Mouse (Mus musculus) megakaryocyte progenitor cell, adult 5-6 weeks (primary cell): ENCODE results near the gene Shb. TPM values are rescaled to one million over a fixed set of nuclear protein-coding genes. Genes with fewer than 3 reads are reported as not detected.

Source experiments
- ATAC-seq: replicated peaks from 2 replicates; pipeline ENCODE4 v1.8.0; 2016; ENCODE audit warnings: mild to moderate bottlenecking, moderate TSS enrichment, inconsistent platforms; ENCODE audit not compliant: poor library complexity
- total RNA-seq, 2 experiments: library from RNA; stranded (forward) in 1 of 2; stranded (reverse) in 1 of 2; fragments of 157-497, 149-512 nt in 1 of 2; fragments of 200-1000 nt in 1 of 2; gene quantifications; 2 replicates each; pipeline versions ENCODE4 v1.2.3 to v1.2.4; 2015 to 2017

The Shb gene
- total RNA-seq, 2 experiments from 2014 or later, result 1.5 to 2.0 TPM

DNA sequence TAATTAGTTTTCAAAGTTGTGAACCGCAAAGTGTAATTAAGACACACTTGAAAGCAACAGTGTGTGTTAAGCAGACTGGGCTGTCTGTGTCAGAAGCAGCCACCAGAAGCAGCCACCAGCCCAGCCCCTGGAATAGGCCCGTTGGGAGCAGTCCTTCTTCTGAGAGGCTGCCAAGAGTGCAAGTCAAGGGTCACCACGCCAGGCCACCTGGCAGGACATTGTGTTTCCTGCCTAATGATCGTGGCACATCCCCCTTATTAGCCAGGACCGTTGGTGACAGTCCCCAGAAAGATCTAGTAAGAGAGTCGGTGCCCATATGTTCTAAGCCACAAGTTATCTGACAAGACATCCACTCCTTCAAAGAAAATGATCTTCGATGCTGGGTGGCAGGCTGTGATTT, 70.6 kb downstream of the Shb start:
- ATAC-seq, result no peak

DNA sequence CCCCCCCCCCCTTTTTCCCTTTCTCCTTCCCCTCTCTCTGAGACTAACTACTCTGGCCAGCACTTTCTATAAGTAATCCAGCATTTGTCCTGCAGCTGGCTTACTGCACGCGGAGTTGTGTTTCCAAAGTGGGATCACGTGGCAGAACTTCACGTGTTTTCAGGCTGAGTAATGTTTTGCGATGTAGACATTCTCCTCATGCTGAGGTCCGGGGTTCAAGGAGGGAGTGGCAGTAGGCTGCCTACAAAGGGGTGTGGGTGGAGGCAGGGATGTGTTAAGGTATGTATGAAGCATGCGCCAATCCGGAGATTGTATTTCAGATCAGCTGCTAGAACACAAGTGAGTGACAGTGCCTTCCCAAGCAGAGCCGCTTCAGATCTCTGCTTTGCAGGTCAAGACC, 72.9 kb downstream of the Shb start:
- no peak for ATAC-seq

DNA sequence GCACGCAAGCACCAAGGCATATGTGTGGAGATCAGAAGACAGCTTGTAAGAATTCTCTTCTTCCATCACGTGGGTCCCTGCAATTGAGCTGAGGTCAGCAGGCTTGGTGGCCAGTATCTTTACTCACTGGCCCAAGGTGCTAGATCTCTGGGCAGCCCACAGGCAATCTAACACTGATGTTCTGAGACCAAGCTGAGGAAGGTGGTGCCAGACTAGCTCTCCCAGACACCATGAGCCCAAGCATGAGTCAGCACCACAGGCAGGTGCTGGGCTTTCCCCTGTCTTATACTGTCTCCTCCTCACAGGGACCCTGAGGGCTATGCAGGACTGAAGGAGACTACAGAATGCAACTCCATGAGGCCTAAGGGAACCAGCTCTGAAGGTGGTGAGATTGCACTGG, 74.7 kb downstream of the Shb start:
- no peak for ATAC-seq

- ATAC-seq, result no peak
Observed at GRCm38 (mm10) chr4:45455001-45455400, 77.3 kb downstream of the Shb start.

DNA sequence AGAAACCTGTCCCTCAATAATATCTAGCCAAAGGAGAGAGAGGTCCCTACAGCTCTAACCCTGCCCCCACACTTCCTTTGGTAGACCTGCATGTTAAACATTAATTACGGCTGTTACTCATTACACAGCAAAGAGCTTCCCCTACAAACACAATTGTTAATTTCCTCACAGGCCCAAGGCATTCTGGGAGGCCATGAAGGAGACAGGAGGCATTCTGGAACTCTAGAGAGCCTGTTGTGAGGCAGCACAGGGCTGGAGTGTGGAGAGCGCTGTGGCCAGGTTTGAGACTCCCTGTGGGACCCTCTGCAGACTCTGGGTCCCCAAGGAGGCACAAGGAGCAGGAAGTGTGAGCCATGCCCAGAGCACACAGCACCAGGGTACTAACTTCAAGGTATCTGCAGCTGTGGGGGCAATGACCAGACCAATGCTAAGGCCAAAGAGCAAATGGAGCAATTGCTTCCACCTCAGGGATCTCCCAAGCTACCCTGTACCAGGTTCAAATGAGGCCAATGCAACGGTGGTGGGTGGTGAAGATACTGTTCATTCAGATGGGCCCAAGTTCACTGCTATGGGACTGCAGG, 78.9 kb downstream of the Shb start:
- ATAC-seq, result no peak

GRCm38 (mm10) chr4:45452569-45453111, 79.6 kb downstream of the Shb start:
- ATAC-seq, result peak; percentile 66

GRCm38 (mm10) chr4:45449012-45449411, 83.3 kb downstream of the Shb start:
- ATAC-seq, result no peak

GRCm38 (mm10) chr4:45448481-45448880, 83.8 kb downstream of the Shb start:
- no peak; the same call in 1 of the 2 replicates for ATAC-seq

- no peak for ATAC-seq
Observed at GRCm38 (mm10) chr4:45447196-45447595, 85.1 kb downstream of the Shb start.

DNA sequence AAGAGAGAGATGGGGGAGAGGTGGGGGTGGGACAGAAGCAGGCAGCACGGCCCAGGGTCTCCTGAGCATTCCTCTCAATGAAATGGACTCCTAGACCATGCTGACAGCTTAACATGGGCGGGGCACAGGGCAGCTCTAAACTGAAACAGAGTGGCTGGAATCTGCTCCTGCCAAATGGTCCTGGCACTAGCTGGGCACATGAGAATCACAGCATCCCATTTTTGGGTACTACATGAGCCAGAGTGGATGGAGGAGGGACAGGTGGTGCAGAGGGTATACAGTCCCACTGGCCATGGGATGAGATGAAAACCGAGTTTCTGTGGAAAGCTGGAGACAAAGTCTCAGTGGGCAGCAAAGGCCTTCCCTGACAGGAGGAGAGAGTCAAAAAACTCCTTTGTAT, 87.0 kb downstream of the Shb start:
- no peak for ATAC-seq

DNA sequence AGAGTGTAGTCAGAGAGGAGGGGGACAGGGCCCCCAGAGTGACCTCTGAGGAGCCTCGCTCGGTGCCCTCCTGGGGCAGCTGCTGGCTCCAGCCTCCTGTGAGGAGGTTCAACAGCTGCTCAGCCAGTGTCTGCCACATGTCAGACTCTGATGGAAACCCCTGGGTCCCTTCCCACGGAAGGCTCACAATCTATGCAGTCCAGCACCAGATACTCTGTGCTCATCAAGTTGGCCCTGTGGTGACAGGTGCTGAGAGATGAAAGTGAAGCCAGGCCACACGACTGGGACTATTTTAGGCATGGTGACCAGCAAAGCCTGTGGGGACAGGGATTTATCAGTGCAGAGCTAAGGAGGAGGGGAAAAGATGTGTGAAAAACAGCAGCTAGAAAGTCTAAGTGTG, 87.5 kb downstream of the Shb start:
- no peak for ATAC-seq

DNA sequence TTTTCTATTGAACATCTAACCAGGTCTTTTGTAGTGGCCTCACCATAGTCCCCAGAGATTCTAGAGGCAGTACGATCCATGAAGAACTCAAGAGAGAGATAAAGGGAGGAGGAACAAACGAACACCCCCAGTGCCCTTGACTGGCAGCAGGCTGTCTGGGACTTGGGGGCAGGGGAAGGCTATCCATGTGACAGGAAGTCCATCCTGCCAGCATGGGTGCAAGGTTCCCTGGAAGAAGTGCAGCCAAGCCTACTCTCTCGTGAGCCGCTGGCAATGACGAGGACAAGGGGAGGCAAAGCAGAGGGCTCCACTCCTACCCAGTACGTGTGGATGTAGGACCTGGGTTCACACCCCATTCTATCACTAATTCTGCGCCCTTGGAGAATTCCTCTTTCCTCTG, 88.6 kb downstream of the Shb start:
- ATAC-seq, result no peak

DNA sequence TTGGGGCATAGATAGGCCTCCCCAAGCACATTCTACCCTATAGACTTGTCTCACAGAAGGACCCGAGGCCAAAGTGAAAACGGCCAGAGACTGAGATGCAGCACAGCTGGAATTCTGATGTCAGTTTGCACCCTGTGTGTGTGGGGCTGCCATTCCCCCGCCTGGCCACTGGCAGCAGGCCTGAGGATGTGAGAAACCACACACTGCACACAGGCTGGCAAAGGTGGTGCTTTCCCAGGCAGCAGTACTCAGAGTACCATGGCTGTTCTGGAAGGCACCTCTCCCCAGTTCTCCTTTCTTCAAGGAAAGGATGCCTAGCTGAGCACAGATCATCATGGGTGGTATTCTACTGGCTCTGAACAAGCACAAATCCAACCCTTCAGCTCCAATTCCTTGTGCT, 90.0 kb downstream of the Shb start:
- 0 out of 2 replicates have a peak, but pooled peaks have one; percentile 17 for ATAC-seq

DNA sequence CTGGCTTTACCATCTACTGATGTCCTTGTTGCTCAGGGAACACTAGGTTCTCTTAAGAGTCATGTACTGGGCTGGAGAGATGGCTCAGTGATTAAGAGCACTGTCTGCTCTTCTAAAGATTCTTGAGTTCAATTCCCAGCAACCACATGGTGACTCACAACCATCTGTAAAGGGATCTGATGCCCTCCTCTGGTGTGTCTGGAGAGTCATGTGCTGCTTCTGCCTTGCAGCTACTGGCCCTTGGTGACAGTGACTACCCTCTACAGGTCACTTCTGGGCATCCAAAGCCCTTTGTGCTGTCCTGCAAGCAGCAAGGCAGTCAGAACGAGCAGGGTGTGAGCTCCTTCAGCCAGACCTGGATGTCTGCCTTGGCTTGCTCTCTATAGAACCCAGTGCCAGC, 90.5 kb downstream of the Shb start:
- ATAC-seq, result no peak

GRCm38 (mm10) chr4:45439281-45439680, 93.0 kb downstream of the Shb start:
- ATAC-seq, result no peak

DNA sequence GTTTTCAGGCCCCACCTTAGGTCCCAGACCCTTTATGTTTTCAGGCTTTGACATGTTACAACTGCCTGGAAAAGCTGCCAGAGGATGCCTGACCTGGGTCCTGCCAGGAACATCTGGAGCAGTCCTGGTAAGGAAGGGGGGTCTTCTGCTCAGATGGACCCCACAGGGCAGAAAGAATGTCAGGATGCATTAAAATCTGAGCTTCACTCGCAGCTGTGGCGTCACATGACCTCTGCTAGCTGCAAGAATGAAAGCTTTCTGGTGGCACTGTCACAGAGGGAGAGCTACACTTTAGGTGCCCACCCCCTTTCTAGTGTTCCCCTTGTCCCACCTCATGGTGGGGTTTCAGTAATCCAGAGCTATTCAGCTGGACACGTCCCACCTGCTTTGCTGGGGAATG, 95.3 kb downstream of the Shb start:
- ATAC-seq, result no peak

DNA sequence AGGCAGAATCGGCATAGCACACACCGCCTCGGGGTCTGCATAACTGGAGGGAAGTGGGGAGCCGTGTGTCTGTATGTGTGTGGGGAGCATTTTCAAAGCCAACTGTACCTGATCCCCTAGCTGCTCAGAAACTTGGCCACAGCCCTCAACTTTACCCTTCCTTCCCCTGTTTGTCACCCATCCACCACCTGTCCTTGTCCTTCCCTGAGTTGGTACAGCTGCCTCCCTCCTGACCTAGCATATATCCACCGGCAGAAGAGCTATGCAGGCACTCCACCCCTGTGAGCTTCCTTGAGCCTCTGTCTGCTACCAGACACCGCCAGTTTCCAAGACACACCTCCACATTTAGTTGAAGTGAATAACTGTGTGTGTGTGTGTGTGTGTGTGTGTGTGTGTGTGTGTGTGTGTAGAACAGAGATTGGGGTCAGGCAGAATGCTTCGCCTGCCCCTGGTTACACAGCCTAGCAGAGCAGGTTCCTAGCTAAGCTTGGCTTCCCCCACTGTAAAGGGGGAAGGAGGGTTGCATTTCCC, 95.8 kb downstream of the Shb start:
- ATAC-seq, result no peak

GRCm38 (mm10) chr4:45435899-45436298, 96.4 kb downstream of the Shb start:
- no peak for ATAC-seq

DNA sequence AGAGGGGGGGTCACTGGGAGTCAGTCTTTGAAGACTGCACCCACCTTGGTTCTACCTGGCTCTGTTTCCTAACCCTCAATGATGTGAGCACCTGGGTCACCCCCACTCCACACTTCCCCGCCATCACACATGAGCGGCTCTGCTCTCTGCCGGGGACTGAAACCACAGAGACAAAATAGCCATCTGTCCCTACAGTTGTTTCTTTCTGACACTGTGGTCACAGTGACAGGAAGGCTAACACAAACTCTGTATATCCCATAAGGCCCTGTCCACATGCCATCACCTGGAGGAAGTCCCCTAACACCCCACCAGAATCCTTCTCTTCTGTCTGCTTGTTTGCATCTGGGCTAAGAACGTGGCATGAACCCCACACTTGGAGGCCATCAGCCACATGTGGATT, 97.6 kb downstream of the Shb start:
- no peak for ATAC-seq

DNA sequence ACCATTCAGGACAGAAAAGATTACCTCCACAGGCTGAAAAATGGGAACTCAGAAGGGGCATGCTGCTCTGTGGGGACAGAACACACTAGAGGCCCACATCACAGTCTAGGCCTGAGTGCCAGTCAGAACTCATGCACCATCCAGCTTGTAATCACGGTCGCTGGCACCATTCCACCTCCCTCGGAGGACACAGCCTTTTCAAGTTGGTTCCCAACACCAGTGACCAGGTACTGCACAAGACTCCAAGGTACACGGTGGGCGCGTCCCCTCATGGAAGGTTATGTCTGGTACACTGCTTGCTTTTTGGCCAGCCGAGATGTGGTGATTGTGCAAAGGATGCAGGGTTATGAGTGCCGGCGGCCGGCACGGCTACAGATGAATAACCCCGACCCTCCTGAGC, 98.2 kb downstream of the Shb start:
- ATAC-seq, result no peak

DNA sequence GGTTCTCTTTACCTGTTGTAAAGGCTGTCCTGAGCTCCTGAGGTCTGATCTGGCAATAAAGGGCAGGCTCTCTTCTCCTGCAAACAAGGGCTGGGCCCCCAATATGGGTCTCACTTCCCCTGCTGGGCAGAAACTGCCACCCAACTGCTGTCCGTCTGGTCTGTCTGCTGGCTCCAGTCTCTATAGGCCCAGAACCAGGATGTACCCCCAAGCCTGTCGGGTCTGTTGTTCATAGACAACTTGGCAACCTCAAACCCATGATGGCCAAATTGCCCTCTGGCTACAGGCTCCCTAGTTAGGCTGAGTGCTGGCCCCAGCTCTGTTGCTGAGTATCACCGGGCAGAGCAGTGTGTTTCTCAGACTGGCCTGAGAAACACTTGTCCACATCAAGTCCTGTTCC, 100.5 kb downstream of the Shb start:
- ATAC-seq, result no peak

DNA sequence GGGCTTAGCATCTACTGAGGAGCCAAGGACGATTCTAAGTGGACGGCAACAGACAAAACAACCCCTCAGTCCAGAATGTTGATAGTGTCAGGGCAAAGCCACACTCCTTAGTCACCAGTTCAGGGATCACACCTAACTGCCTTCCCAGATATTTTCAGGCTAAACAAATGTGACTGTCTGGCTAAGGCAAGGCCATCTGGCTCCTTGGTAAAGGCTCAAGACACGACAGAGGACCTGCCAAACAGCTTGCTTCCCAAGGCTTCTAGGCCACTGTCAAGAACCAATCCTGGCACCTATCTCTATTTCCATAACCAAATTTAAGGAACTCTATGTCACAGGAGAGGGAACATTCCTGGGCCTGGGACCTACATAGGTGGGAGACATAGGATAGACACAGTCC, 101.0 kb downstream of the Shb start:
- no peak for ATAC-seq

- ATAC-seq, result no peak
Observed at GRCm38 (mm10) chr4:45429451-45429850, 102.8 kb downstream of the Shb start.
